Mouse (Mus musculus) intestine, embryonic 14.5 days (tissue): ENCODE data around the gene Gm17349. TPM values are rescaled to one million over a fixed set of nuclear protein-coding genes. Genes with fewer than 3 reads are reported as not detected.

Experiments
- ATAC-seq: fragments of 200-750 bp; cut with Nextera tagmentation; replicated peaks from 2 replicates; pipeline ENCODE4 v1.8.0; 2017; ENCODE audit warnings: low read depth, moderate number of reproducible peaks, moderate TSS enrichment, moderate library complexity; ENCODE audit not compliant: low FRiP score, low TSS enrichment
- DNase-seq: peaks from one replicate; pipeline ENCODE4 v3.0.0-alpha.2; 2018; ENCODE audit warnings: low spot score
- H3K27ac ChIP-seq: fragments of 300-500 bp; sonication (generic); 2 replicates; pipeline ENCODE4 v1.5.1; 2014; ENCODE audit warnings: low read depth, mild to moderate bottlenecking, control low read depth
- H3K27me3 ChIP-seq: fragments of 300-500 bp; sonication (generic); replicated peaks from 2 replicates; pipeline ENCODE4 v1.6.1; 2014; ENCODE audit warnings: low read length, control low read depth; ENCODE audit not compliant: control insufficient read depth, insufficient read depth
- H3K36me3 ChIP-seq: fragments of 300-500 bp; sonication (generic); 2 replicates; pipeline ENCODE4 v1.6.1; 2014; ENCODE audit warnings: low read length, control low read depth; ENCODE audit not compliant: control insufficient read depth, insufficient read depth
- H3K4me1 ChIP-seq: fragments of 300-500 bp; sonication (generic); replicated peaks from 2 replicates; pipeline ENCODE4 v1.6.1; 2014; ENCODE audit warnings: low read length, control low read depth, mixed read lengths; ENCODE audit not compliant: control insufficient read depth, insufficient read depth
- H3K4me2 ChIP-seq: fragments of 300-500 bp; sonication (generic); 2 replicates; pipeline ENCODE4 v1.6.1; 2014; ENCODE audit warnings: low read length
- H3K4me3 ChIP-seq: fragments of 300-500 bp; sonication (generic); 2 replicates; pipeline ENCODE4 v1.5.1; 2014; ENCODE audit warnings: low read depth, low read length, control low read depth, mixed read lengths
- H3K9ac ChIP-seq: fragments of 300-500 bp; sonication (generic); 2 replicates; pipeline ENCODE4 v1.6.1; 2014; ENCODE audit warnings: mild to moderate bottlenecking, low read length
- H3K9me3 ChIP-seq: fragments of 300-500 bp; sonication (generic); 2 replicates; pipeline ENCODE4 v1.6.1; 2016; ENCODE audit warnings: low read length, control low read depth; ENCODE audit not compliant: control insufficient read depth
- WGBS: fragments of 180-500 bp; shearing (Covaris S2); extraction: QIAGEN DNeasy Blood & Tissue Kit; methylation state at CpG from one replicate; pipeline ENCODE4 v1.1.7; 2014; 5-methylcytosine and 5-hydroxymethylcytosine counted together
- polyA plus RNA-seq: library from polyadenylated mRNA; unstranded; fragments of >200 nt; fragmentation: Nextera tagmentation; extraction: Ambion mirVana; gene quantifications from 2 replicates; pipeline ENCODE4 v1.2.1, GENCODE M21; 2014

Gm17349 gene
- polyA plus RNA-seq, 1 experiment from 2014 or later: not detected

DNA sequence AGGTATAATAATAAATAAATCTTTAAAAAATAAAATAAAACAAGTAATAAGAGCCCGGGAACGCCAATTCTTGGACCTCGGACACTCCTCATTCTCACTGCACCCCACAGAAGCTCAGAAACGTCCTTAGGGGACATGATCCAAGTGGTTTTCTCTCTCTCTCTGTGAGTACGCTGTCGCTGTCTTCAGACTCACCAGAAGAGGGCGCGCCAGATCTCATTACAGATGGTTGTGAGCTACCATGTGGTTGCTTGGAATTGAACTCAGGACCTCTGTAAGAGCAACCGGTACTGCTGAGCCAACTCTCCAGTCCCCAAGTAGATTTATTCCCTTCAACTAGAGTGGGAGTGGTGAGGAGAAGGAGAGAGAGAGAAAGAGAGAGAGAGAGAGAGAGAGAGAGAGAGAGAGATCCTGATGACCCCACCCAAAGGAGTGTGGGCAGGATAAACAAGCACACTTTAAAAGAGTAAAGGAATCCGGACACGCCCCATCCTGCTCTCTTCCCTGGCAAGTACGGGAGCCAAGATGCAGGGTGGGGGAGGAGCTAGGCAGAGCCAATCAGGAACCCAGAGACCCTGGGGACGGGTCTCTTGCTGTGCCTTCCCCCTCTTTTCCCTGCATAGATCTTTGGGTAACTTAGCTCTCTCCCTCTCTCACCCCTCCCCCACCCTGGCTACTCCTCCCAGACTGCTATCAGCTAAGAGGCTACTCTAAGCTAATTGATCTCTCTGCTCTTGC is 27.1 kb downstream of the Gm17349 start:
- ATAC-seq (peak; percentile 62), DNase-seq (no peak)
- Histone ChIP-seq H3K9me3 (no peaks in the 10 kb centered on the region), H3K27ac (no peak overlapping the region), H3K27me3 (peaks cover 8% of the 10 kb centered on the region; the same call in 1 of the 2 replicates), H3K4me2 (no peak overlapping the region), H3K4me3 (no peak overlapping the region), H3K4me1 (0 out of 2 replicates have a peak, but pooled peaks cover 4% of the 10 kb centered on the region), H3K36me3 (no peaks in the 10 kb centered on the region), H3K9ac (no peak overlapping the region)
- 14% methylated on average over 13 of the region's 13 CpGs for WGBS

GRCm38 (mm10) chr15:99677089-99677488 is 28.2 kb downstream of the Gm17349 start:
- H3K36me3 ChIP-seq: no peaks in the 10 kb centered on the region
- peaks cover 15% of the 10 kb centered on the region for H3K27me3 ChIP-seq
- no peak overlapping the region for H3K9ac ChIP-seq
- 40% methylated on average over 8 of the region's 8 CpGs for WGBS
- no peak overlapping the region for H3K4me3 ChIP-seq
- H3K27ac ChIP-seq: no peak overlapping the region
- 0 out of 2 replicates have a peak, but pooled peaks cover 4% of the 10 kb centered on the region for H3K4me1 ChIP-seq
- DNase-seq (no peak), ATAC-seq (peak; percentile 28; the same call in 1 of the 2 replicates)
- H3K9me3 ChIP-seq: no peaks in the 10 kb centered on the region
- H3K4me2 ChIP-seq: no peak overlapping the region

- H3K27ac ChIP-seq: no peak overlapping the region
- 89% methylated on average over 3 of the region's 3 CpGs for WGBS
Measured at GRCm38 (mm10) chr15:99674866-99675265, 30.4 kb downstream of the Gm17349 start.

GRCm38 (mm10) chr15:99671783-99672182 is 33.5 kb downstream of the Gm17349 start:
- peaks cover 38% of the 10 kb centered on the region for H3K27me3 ChIP-seq
- H3K4me1 ChIP-seq: peaks cover 5% of the 10 kb centered on the region
- 64% methylated on average over 14 of the region's 14 CpGs for WGBS
- DNase-seq (no peak), ATAC-seq (no peak)
- no peaks in the 10 kb centered on the region for H3K36me3 ChIP-seq
- H3K9me3 ChIP-seq: no peaks in the 10 kb centered on the region
- no peak overlapping the region for H3K27ac ChIP-seq
- H3K4me2 ChIP-seq: no peak overlapping the region
- no peak overlapping the region for H3K9ac ChIP-seq
- H3K4me3 ChIP-seq: no peak overlapping the region

More at GRCm38 (mm10) chr15:99674866-99675265, 30.4 kb downstream of the Gm17349 start:
- Histone ChIP-seq H3K36me3 (no peaks in the 10 kb centered on the region), H3K4me2 (no peak overlapping the region), H3K9ac (no peak overlapping the region), H3K9me3 (no peaks in the 10 kb centered on the region), H3K4me1 (peaks cover 8% of the 10 kb centered on the region), H3K4me3 (no peak overlapping the region), H3K27me3 (peaks cover 32% of the 10 kb centered on the region)
- DNase-seq (no peak), ATAC-seq (no peak)

GRCm38 (mm10) chr15:99670964-99671670 is 34.2 kb downstream of the Gm17349 start:
- H3K4me2 ChIP-seq: peak overlapping the region; percentile 91
- 11% methylated on average over 14 of the region's 17 CpGs for WGBS
- H3K27ac ChIP-seq: no peak overlapping the region
- H3K36me3 ChIP-seq: no peaks in the 10 kb centered on the region
- peak overlapping the region; percentile 37 for H3K4me3 ChIP-seq
- H3K9ac ChIP-seq: peak overlapping the region; percentile 22
- ATAC-seq (no peak; the same call in 1 of the 2 replicates), DNase-seq (no peak)
- H3K9me3 ChIP-seq: no peaks in the 10 kb centered on the region
- peaks cover 5% of the 10 kb centered on the region for H3K4me1 ChIP-seq
- peaks cover 44% of the 10 kb centered on the region for H3K27me3 ChIP-seq

DNA sequence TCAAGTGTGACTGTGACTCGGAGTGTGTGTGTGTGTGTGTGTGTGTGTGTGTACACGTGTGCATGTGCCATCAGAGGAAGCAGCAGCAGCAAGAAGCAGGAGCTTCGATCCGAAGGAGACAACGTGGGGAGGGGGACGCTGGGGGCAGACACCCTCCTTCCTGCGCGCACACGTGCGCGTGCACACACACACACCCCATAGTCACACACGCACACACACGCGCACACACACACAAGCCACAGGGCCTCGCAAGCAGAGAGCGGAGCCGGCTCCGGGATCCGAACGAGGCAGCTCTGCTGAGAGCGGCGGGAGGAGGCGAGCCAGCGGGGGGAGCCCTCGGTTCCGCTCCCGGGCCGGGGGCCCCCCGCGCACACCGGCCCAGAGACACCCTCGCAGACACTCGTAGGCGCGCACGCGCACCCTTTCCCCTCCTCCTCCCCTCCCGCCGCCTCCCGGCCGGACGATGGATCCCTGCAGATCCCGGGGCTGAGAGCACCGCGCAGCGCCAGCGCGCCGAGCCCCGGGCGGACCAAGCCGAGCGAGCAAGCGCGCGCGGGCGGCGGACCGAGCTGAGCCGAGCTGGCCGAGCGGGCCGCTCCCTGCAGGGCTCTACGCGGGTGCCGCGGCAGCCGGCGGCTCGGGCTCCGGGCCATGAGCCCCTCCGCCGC is 35.0 kb downstream of the Gm17349 start, which contains the start of gene Asic1:
Asic1 (plus strand) TSS at position 215 of the 668 bp plus-strand sequence.
- Histone ChIP-seq H3K9me3 (no peaks in the 10 kb centered on the region), H3K4me1 (peaks cover 5% of the 10 kb centered on the region), H3K36me3 (no peaks in the 10 kb centered on the region), H3K4me2 (peak within 1 kb of the TSS; percentile 91), H3K4me3 (peak within 1 kb of the TSS; percentile 37), H3K27ac (no peak within 1 kb of the TSS), H3K9ac (peak within 1 kb of the TSS; percentile 22), H3K27me3 (peaks cover 53% of the 10 kb centered on the region)
- under 1% methylated on average over 54 of the region's 74 CpGs for WGBS
- ATAC-seq (peak; percentile 72), DNase-seq (peak; percentile 77)

DNA sequence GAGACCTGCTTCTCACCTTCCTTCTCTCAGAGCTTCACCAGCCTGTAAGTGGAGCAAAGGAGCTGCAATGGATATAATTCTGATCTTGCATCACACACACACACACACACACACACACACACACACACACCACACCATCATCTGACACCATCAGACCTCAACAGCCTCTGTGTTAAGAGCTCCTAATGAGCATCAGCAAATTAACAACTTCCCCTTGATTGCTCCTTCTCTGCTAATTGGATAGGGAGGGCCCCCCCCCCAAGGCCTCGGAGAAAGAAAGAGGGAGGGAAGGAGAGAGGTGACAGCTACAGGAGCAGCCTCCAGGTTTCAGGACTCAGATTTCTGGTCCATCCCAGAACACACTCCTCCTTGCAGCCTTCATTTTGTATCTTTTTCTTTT is 35.9 kb downstream of the Gm17349 start:
- no peak overlapping the region for H3K9ac ChIP-seq
- H3K9me3 ChIP-seq: no peaks in the 10 kb centered on the region
- peaks cover 55% of the 10 kb centered on the region for H3K27me3 ChIP-seq
- H3K27ac ChIP-seq: no peak overlapping the region
- no peaks in the 10 kb centered on the region for H3K36me3 ChIP-seq
- no peak overlapping the region for H3K4me2 ChIP-seq
- ATAC-seq (no peak), DNase-seq (no peak)
- WGBS: 17% methylated on average over 1 of the region's 1 CpGs
- peaks cover 7% of the 10 kb centered on the region for H3K4me1 ChIP-seq
- no peak overlapping the region for H3K4me3 ChIP-seq

GRCm38 (mm10) chr15:99668881-99669280 is 36.4 kb downstream of the Gm17349 start:
- no peaks in the 10 kb centered on the region for H3K9me3 ChIP-seq
- no peak overlapping the region for H3K9ac ChIP-seq
- no peak overlapping the region for H3K4me2 ChIP-seq
- peaks cover 57% of the 10 kb centered on the region for H3K27me3 ChIP-seq
- no peak overlapping the region for H3K27ac ChIP-seq
- peaks cover 12% of the 10 kb centered on the region for H3K4me1 ChIP-seq
- DNase-seq (peak; percentile 88), ATAC-seq (no peak)
- H3K4me3 ChIP-seq: no peak overlapping the region
- 3% methylated on average over 12 of the region's 12 CpGs for WGBS
- no peaks in the 10 kb centered on the region for H3K36me3 ChIP-seq
